Mouse (Mus musculus) G1E (cell line): ENCODE data around the gene Hivep3. TPM values are rescaled to one million over a fixed set of nuclear protein-coding genes. Genes with fewer than 3 reads are reported as not detected.

ENCODE experiments used
- ATAC-seq: 2 replicates; pipeline ENCODE4 v1.8.0; 2016; ENCODE audit warnings: mild to moderate bottlenecking; ENCODE audit not compliant: insufficient number of reproducible peaks, poor library complexity, low FRiP score, severe bottlenecking; ENCODE audit errors: extremely low read depth
- DNase-seq: peaks from one replicate; pipeline ENCODE4 v3.0.0; 2012; ENCODE audit warnings: low spot score
- H3K27me3 ChIP-seq: 2 replicates; pipeline ENCODE4 v1.6.1; 2012; ENCODE audit warnings: mild to moderate bottlenecking, low read length, inconsistent platforms; ENCODE audit not compliant: insufficient read depth
- H3K36me3 ChIP-seq: replicated peaks from 2 replicates; pipeline ENCODE3; 2012; ENCODE audit warnings: mild to moderate bottlenecking, inconsistent platforms
- H3K4me1 ChIP-seq: 2 replicates; pipeline ENCODE4 v1.6.1; 2012; ENCODE audit warnings: low read depth, low read length, inconsistent platforms, mixed read lengths; ENCODE audit not compliant: insufficient read depth
- H3K4me3 ChIP-seq: 2 replicates; pipeline ENCODE4 v1.5.1; 2012; ENCODE audit warnings: low read depth, mild to moderate bottlenecking, inconsistent platforms, low read length, moderate library complexity, mixed read lengths
- H3K9me3 ChIP-seq: replicated peaks from 2 replicates; pipeline ENCODE4 v1.6.1; 2012; ENCODE audit warnings: inconsistent platforms
- CTCF ChIP-seq: IDR thresholded peaks from 2 replicates; pipeline ENCODE4 v1.5.1; 2012; ENCODE audit warnings: low read depth, low read length, inconsistent platforms, mixed read lengths
- GATA1 ChIP-seq: IDR thresholded peaks from 2 replicates; pipeline ENCODE4 v1.6.1; 2012; ENCODE audit warnings: borderline replicate concordance, low read length, inconsistent platforms, mixed read lengths
- GATA2 ChIP-seq: IDR thresholded peaks from 2 replicates; pipeline ENCODE4 v1.6.1; 2012; ENCODE audit warnings: low read depth, low read length, inconsistent platforms, borderline replicate concordance
- POLR2AphosphoS5 ChIP-seq: IDR thresholded peaks from 2 replicates; pipeline ENCODE4 v1.6.1; 2012; ENCODE audit warnings: low read depth, low read length, inconsistent platforms; ENCODE audit not compliant: insufficient replicate concordance
- TAL1 ChIP-seq: conservative IDR thresholded peaks from 2 replicates; pipeline ENCODE4 v1.6.1; 2012; ENCODE audit warnings: low read depth, low read length, inconsistent platforms, mixed read lengths
- polyA plus RNA-seq: library from polyadenylated mRNA; stranded (reverse); fragments of >175 nt; gene quantifications from 2 replicates; pipeline ENCODE4 v1.2.3, GENCODE M21; 2012
- total RNA-seq, 2 experiments: library from RNA; stranded (forward) in 1 of 2; stranded (reverse) in 1 of 2; fragments of 200-1000 nt in 1 of 2; fragments of >200 nt in 1 of 2; fragmentation: Nextera tagmentation in 1 of 2; gene quantifications; 2 replicates each; pipeline ENCODE4 v1.2.3; 2014 to 2017

The Hivep3 gene
- total and polyA plus RNA-seq, 3 experiments, result 0.49 TPM; not detected in 2

- no peak overlapping the region for H3K4me3 ChIP-seq
- H3K27me3 ChIP-seq, result no peaks in the 10 kb centered on the region
- no peaks in the 10 kb centered on the region for H3K36me3 ChIP-seq
- DNase-seq (no peak), ATAC-seq (no peak)
- peaks cover 91% of the 10 kb centered on the region for H3K9me3 ChIP-seq
- TF ChIP-seq CTCF, result no peak
- TF ChIP-seq GATA2, result no peak
- no peak for TF ChIP-seq TAL1
- TF ChIP-seq POLR2AphosphoS5, result no peak
- no peak for TF ChIP-seq GATA1
- no peaks in the 10 kb centered on the region for H3K4me1 ChIP-seq
These were observed 410.8 kb downstream of the Hivep3 start for GRCm38 (mm10) chr4:120144343-120144742.

- no peaks in the 10 kb centered on the region for H3K27me3 ChIP-seq
These were observed 412.3 kb downstream of the Hivep3 start for GRCm38 (mm10) chr4:120145931-120146330.

DNA sequence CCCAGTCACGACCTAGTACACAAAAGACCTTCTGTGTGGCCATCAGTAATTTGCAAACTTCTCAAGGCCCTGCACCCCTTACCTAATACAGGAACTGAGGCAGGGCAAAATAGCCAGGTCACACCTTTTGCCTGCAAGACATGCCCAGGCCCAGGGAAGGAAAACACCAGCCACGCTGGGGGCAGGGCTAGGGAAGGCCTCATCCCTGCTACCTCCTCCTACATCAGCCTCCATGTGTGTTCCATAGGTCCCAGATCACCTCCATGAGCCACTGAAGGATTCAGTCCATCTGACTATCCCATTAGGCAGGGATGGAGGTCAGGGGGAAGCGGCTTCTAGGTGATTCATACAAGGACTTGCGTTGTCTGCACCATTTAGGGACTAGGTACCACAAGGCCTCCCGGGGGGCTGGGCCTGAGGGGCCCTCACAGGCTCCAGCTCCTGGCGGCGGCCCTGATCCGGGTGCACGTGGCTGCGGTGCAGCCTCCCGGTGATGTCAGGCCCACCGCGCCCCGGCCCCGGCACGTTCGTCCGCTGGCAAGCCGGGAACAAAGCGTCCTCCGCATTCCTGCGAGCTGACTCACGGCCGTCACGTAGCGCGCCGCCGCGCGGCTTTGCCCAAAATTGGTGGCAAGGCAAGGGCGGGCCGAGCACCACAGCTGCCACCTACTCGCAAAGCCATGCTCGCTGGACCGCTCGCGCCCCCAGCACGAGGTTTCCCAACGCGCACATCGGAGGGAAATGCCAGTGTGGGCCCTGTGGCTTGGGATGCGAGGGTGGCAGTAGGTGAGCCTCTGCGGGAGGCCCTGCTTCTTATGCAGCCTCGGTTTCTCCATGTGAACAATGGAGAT is 414.9 kb downstream of the Hivep3 start:
- TF ChIP-seq CTCF (no peak), GATA1 (no peak), TAL1 (no peak), POLR2AphosphoS5 (no peak), GATA2 (no peak)
- ATAC-seq (no peak), DNase-seq (no peak)
- no peaks in the 10 kb centered on the region for H3K36me3 ChIP-seq
- no peak overlapping the region; the same call in 1 of the 2 replicates for H3K4me3 ChIP-seq
- no peaks in the 10 kb centered on the region for H3K4me1 ChIP-seq
- H3K27me3 ChIP-seq, result no peaks in the 10 kb centered on the region
- H3K9me3 ChIP-seq, result peaks cover 86% of the 10 kb centered on the region

More at GRCm38 (mm10) chr4:120145931-120146330, 412.3 kb downstream of the Hivep3 start:
- TF ChIP-seq TAL1, result no peak
- Histone ChIP-seq H3K36me3 (no peaks in the 10 kb centered on the region), H3K9me3 (peaks cover 92% of the 10 kb centered on the region), H3K4me1 (no peaks in the 10 kb centered on the region), H3K4me3 (no peak overlapping the region)
- DNase-seq, result no peak
- ATAC-seq, result no peak

- H3K4me1 ChIP-seq, result no peaks in the 10 kb centered on the region
- peaks cover 85% of the 10 kb centered on the region for H3K9me3 ChIP-seq
- DNase-seq (no peak), ATAC-seq (no peak)
- H3K36me3 ChIP-seq, result no peaks in the 10 kb centered on the region
- H3K27me3 ChIP-seq, result no peaks in the 10 kb centered on the region
- no peak for TF ChIP-seq TAL1
- no peak for TF ChIP-seq GATA2
- TF ChIP-seq POLR2AphosphoS5, result no peak
- TF ChIP-seq GATA1, result no peak
- TF ChIP-seq CTCF, result no peak
- H3K4me3 ChIP-seq, result no peak overlapping the region
These were observed 415.5 kb downstream of the Hivep3 start for GRCm38 (mm10) chr4:120149142-120149524.

GRCm38 (mm10) chr4:120150345-120150920 is 416.8 kb downstream of the Hivep3 start:
- TF ChIP-seq TAL1, result no peak
- Histone ChIP-seq H3K9me3 (peaks cover 86% of the 10 kb centered on the region), H3K27me3 (no peaks in the 10 kb centered on the region), H3K4me3 (no peak overlapping the region), H3K4me1 (no peaks in the 10 kb centered on the region), H3K36me3 (no peaks in the 10 kb centered on the region)
- DNase-seq, result no peak
- no peak for ATAC-seq

- ATAC-seq, result no peak
- no peaks in the 10 kb centered on the region for H3K27me3 ChIP-seq
- DNase-seq, result no peak
These were observed 418.3 kb downstream of the Hivep3 start for GRCm38 (mm10) chr4:120151906-120152305.

More at GRCm38 (mm10) chr4:120151906-120152305, 418.3 kb downstream of the Hivep3 start:
- Histone ChIP-seq H3K36me3 (no peaks in the 10 kb centered on the region), H3K4me1 (no peaks in the 10 kb centered on the region), H3K9me3 (peaks cover 78% of the 10 kb centered on the region), H3K4me3 (no peak overlapping the region)
- TF ChIP-seq POLR2AphosphoS5 (no peak), TAL1 (no peak), GATA1 (no peak), CTCF (no peak), GATA2 (no peak)
